Mouse (Mus musculus) lung, embryonic 14.5 days (tissue): Measurements from ENCODE around the gene Esrrb. TPM values are rescaled to one million over a fixed set of nuclear protein-coding genes. Genes with fewer than 3 reads are reported as not detected.
A peak's percentile ranks its signal among the peaks of the same experiment; 100 is the strongest.

Experiments
- ATAC-seq: fragments of 200-750 bp; cut with Nextera tagmentation; 2 replicates; pipeline ENCODE4 v1.8.0; 2017; ENCODE audit warnings: mild to moderate bottlenecking, moderate TSS enrichment, moderate library complexity; ENCODE audit not compliant: insufficient read depth
- DNase-seq: peaks from one replicate; pipeline ENCODE4 v3.0.0-alpha.2; 2015
- H3K27ac ChIP-seq: fragments of 300-500 bp; sonication (generic); 2 replicates; pipeline ENCODE4 v1.5.1; 2014; ENCODE audit warnings: low read depth, mild to moderate bottlenecking, moderate library complexity
- H3K27me3 ChIP-seq: fragments of 300-500 bp; sonication (generic); 2 replicates; pipeline ENCODE4 v1.6.1; 2014; ENCODE audit warnings: low read length, control low read depth; ENCODE audit not compliant: insufficient read depth
- H3K36me3 ChIP-seq: fragments of 300-500 bp; sonication (generic); 2 replicates; pipeline ENCODE4 v1.6.1; 2014; ENCODE audit warnings: control low read depth; ENCODE audit not compliant: insufficient read depth
- H3K4me1 ChIP-seq: fragments of 300-500 bp; sonication (generic); 2 replicates; pipeline ENCODE4 v1.6.1; 2014; ENCODE audit warnings: antibody characterized with exemption, control low read depth; ENCODE audit not compliant: insufficient read depth
- H3K4me2 ChIP-seq: fragments of 300-500 bp; sonication (generic); 2 replicates; pipeline ENCODE4 v1.6.1; 2014; ENCODE audit warnings: mild to moderate bottlenecking
- H3K4me3 ChIP-seq: fragments of 300-500 bp; sonication (generic); 2 replicates; pipeline ENCODE4 v1.5.1; 2014; ENCODE audit warnings: low read depth, low read length
- H3K9ac ChIP-seq: fragments of 300-500 bp; sonication (generic); 2 replicates; pipeline ENCODE4 v1.6.1; 2014
- H3K9me3 ChIP-seq: fragments of 300-500 bp; sonication (generic); 2 replicates; pipeline ENCODE4 v1.6.1; 2016; ENCODE audit warnings: low read depth, low read length, control low read depth
- CTCF ChIP-seq: IDR thresholded peaks from 2 replicates; pipeline ENCODE4 v1.5.1; 2016; ENCODE audit warnings: antibody characterized with exemption, low read depth
- WGBS: fragments of 180-500 bp; shearing (Covaris S2); extraction: QIAGEN DNeasy Blood & Tissue Kit; methylation state at CpG from one replicate; pipeline ENCODE4 v1.1.7; 2014; 5-methylcytosine and 5-hydroxymethylcytosine counted together
- polyA plus RNA-seq: library from polyadenylated mRNA; unstranded; fragments of >200 nt; fragmentation: Nextera tagmentation; extraction: Ambion mirVana; gene quantifications from 2 replicates; pipeline ENCODE4 v1.2.1, GENCODE M21; 2014

The Esrrb gene
- polyA plus RNA-seq, 1 experiment from 2014 or later = 0.17 TPM

GRCm38 (mm10) chr12:86435651-86436050 lies 74.7 kb downstream of the Esrrb start:
- H3K9ac ChIP-seq = no peak overlapping the region
- no peak overlapping the region for H3K27ac ChIP-seq
- no peaks in the 10 kb centered on the region for H3K9me3 ChIP-seq
- H3K27me3 ChIP-seq = no peaks in the 10 kb centered on the region
- no peak for TF ChIP-seq CTCF
- H3K4me2 ChIP-seq = no peak overlapping the region
- WGBS = 82% methylated on average over 13 of the region's 13 CpGs
- no peak overlapping the region for H3K4me3 ChIP-seq
- no peaks in the 10 kb centered on the region for H3K4me1 ChIP-seq
- ATAC-seq (no peak), DNase-seq (no peak)
- no peaks in the 10 kb centered on the region for H3K36me3 ChIP-seq

DNA sequence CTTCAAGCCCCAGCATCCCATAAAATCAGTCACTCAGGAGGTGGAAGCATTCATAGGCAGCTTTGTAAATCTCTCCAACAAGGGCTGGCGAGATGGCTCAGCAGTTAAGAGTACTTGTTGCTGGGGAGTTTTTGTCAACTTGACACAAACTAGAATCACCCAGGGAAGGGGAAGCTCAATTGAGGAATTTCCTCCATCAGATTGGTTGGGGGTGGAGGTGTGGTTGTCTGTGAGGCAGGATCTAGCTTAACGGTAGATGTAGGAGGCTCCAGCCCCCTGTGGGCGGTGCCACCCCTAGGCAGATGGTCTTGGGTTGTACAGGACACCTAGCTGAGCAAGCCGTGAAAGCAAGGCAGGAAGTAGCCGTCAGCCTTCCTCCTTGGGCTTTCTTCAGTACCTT lies 89.9 kb downstream of the Esrrb start:
- Histone ChIP-seq H3K36me3 (no peaks in the 10 kb centered on the region), H3K4me3 (no peak overlapping the region), H3K4me1 (no peaks in the 10 kb centered on the region), H3K4me2 (no peak overlapping the region), H3K27ac (no peak overlapping the region), H3K27me3 (no peaks in the 10 kb centered on the region), H3K9ac (no peak overlapping the region), H3K9me3 (no peaks in the 10 kb centered on the region)
- ATAC-seq (no peak), DNase-seq (no peak)
- 85% methylated on average over 5 of the region's 5 CpGs for WGBS
- TF ChIP-seq CTCF = no peak

- no peak overlapping the region for H3K27ac ChIP-seq
- H3K36me3 ChIP-seq = no peaks in the 10 kb centered on the region
- DNase-seq = no peak
- ATAC-seq = no peak
- H3K9ac ChIP-seq = no peak overlapping the region
- TF ChIP-seq CTCF = no peak
- WGBS = 62% methylated on average over 1 of the region's 1 CpGs
- no peak overlapping the region for H3K4me3 ChIP-seq
- no peaks in the 10 kb centered on the region for H3K27me3 ChIP-seq
- no peaks in the 10 kb centered on the region for H3K4me1 ChIP-seq
- no peaks in the 10 kb centered on the region for H3K9me3 ChIP-seq
- no peak overlapping the region for H3K4me2 ChIP-seq
These were observed 94.1 kb downstream of the Esrrb start for GRCm38 (mm10) chr12:86455009-86455408.

DNA sequence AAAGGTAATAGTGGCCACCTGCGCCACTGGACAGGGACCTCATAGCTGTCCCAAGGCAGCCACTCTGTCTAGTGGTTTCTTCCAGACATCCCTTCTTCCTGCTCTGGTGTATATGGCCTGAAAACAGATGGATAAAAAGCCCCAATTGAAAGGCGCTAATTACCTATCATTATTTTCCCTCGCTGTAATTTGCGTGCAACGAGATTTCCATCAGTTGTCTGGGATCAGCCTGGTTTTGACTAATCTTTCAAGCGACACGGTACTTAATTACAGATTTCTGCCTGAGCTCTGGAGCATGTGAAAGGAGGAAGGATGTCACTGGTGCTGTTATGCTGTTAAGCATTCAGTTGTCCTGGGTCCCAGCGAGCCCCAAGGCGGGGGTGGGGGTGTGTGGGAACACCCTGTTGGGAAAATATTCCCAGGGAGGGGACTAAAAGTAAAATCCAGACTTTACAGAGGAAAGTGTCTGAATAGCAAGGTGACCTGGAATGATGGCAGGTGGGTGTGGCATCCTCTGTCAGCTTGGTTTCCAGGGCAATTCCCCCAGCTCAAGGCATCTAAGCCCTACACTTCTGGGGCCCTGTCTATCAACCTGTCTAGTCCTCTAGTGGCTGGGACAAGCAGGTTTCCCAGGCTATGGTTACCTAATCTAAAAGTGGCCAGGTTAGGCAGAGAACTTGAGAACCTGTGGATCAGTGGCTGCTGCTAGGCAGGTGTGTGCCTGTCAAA lies 102.0 kb downstream of the Esrrb start:
- Histone ChIP-seq H3K36me3 (no peaks in the 10 kb centered on the region), H3K4me3 (no peak overlapping the region), H3K27me3 (no peaks in the 10 kb centered on the region), H3K9ac (no peak overlapping the region), H3K4me1 (no peaks in the 10 kb centered on the region), H3K27ac (no peak overlapping the region), H3K9me3 (no peaks in the 10 kb centered on the region), H3K4me2 (no peak overlapping the region)
- 75% methylated on average over 9 of the region's 9 CpGs for WGBS
- no peak for ATAC-seq
- no peak for DNase-seq
- no peak for TF ChIP-seq CTCF

DNA sequence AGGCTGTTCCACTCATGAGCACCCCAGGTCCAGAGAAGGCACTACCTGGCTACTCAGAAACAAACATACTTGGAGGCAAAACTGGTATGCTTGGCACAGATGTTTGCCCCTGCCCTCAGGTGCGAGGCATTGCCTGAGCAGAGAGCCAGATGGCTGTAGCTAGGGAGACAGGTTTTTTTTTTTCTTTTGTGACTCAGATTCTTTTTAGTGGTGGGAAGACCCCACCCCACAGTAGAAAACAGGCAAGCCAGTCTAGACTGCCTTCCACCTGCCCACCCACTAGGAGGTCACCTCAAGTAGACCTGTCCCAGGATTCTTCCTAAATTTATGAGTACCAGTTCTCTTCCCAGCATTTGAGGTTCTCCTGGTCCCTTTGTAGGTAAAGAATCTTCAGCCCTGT lies 103.5 kb downstream of the Esrrb start:
- DNase-seq (no peak), ATAC-seq (no peak)
- Histone ChIP-seq H3K27me3 (no peaks in the 10 kb centered on the region), H3K4me3 (no peak overlapping the region), H3K27ac (no peak overlapping the region), H3K9ac (no peak overlapping the region), H3K4me2 (no peak overlapping the region), H3K9me3 (no peaks in the 10 kb centered on the region), H3K36me3 (no peaks in the 10 kb centered on the region), H3K4me1 (no peaks in the 10 kb centered on the region)
- 73% methylated on average over 1 of the region's 1 CpGs for WGBS
- no peak for TF ChIP-seq CTCF

- 0 out of 2 replicates have a peak, but pooled peaks cover 4% of the 10 kb centered on the region for H3K27me3 ChIP-seq
- H3K27ac ChIP-seq = no peak overlapping the region
- no peaks in the 10 kb centered on the region for H3K4me1 ChIP-seq
- no peak overlapping the region for H3K9ac ChIP-seq
- no peaks in the 10 kb centered on the region for H3K36me3 ChIP-seq
- no peak overlapping the region for H3K4me3 ChIP-seq
- 46% methylated on average over 4 of the region's 4 CpGs for WGBS
- no peaks in the 10 kb centered on the region for H3K9me3 ChIP-seq
- ATAC-seq (no peak), DNase-seq (no peak)
- H3K4me2 ChIP-seq = no peak overlapping the region
- no peak for TF ChIP-seq CTCF
These were observed 105.3 kb downstream of the Esrrb start for GRCm38 (mm10) chr12:86466180-86466579.

- Histone ChIP-seq H3K4me3 (no peak overlapping the region), H3K9me3 (no peaks in the 10 kb centered on the region), H3K9ac (no peak overlapping the region), H3K27me3 (0 out of 2 replicates have a peak, but pooled peaks cover 4% of the 10 kb centered on the region), H3K27ac (no peak overlapping the region), H3K36me3 (no peaks in the 10 kb centered on the region), H3K4me1 (0 out of 2 replicates have a peak, but pooled peaks cover 5% of the 10 kb centered on the region), H3K4me2 (no peak overlapping the region)
- DNase-seq (peak; percentile 36), ATAC-seq (no peak)
- WGBS = 44% methylated on average over 23 of the region's 23 CpGs
- TF ChIP-seq CTCF = no peak
These were observed 109.0 kb downstream of the Esrrb start for GRCm38 (mm10) chr12:86469919-86470318.
